Mouse (Mus musculus) 3134 (cell line): Measurements from ENCODE around the gene Gm8334.
"Not testable (repeated sequence)": the region's sequence is repeated elsewhere in the genome, so short reads cannot be mapped to it uniquely, and the experiment has no call there.

Experiments used
- DNase-seq: peaks from one replicate; pipeline ENCODE4 v3.0.0-alpha.2; 2011; ENCODE audit warnings: low spot score; ENCODE audit not compliant: insufficient read length; ENCODE audit errors: extremely low read depth

Gene Gm8334

DNA sequence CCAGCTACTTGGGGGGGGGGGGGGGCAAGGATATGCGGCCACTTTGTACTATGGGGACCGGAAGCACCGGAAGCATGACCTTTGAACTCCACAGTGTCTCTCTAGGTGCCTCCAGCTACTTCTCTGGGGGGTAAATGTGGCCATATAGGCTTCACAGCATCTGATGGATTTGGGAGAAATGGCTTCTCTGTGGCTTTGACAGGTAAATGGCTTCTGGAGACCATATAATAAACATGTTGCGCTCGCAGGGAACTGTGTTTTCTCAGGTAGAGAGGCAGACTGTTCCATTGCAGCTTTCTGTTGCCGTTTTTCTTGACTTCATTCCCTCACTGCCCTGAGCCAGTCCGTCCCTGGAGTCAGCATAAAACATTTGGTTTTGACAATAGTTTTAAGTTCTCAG is at the start of gene Gm8334:
Gm8334 (minus strand) TSS at position 101 of the 400 bp plus-strand sequence.
- DNase-seq, result not testable (repeated sequence)

- not testable (repeated sequence) for DNase-seq
These were observed 48.3 kb upstream of the Gm8334 start, which contains the start of gene Gm15127 for GRCm38 (mm10) chrX:148663298-148663697. TSS of gene Gm15127 (plus strand) at chrX:148663598.
